Mouse (Mus musculus) spleen, adult 2 months (tissue): ENCODE measurements around the gene Angptl2. TPM values are rescaled to one million over a fixed set of nuclear protein-coding genes. Genes with fewer than 3 reads are reported as not detected.

Experiments used
- DNase-seq, 2 experiments: peaks; one replicate each; pipeline versions ENCODE4 v3.0.0 to v3.0.0-alpha.2; 2012 to 2021; ENCODE audit warnings: low spot score in 2 of 2, low read depth in 1 of 2
- H3K27ac ChIP-seq: fragments of 200-500 bp; 2 replicates; pipeline ENCODE4 v1.5.1; 2012; ENCODE audit warnings: low read length, inconsistent platforms; ENCODE audit not compliant: insufficient read depth
- H3K27me3 ChIP-seq: fragments of 200-500 bp; 2 replicates; pipeline ENCODE4 v1.6.1; 2012; ENCODE audit warnings: mild to moderate bottlenecking, moderate library complexity, low read length, inconsistent platforms; ENCODE audit not compliant: control insufficient read depth, insufficient read depth
- H3K36me3 ChIP-seq: fragments of 200-500 bp; 2 replicates; pipeline ENCODE4 v1.6.1; 2012; ENCODE audit warnings: mild to moderate bottlenecking, low read length, inconsistent platforms; ENCODE audit not compliant: control insufficient read depth, insufficient read depth
- H3K4me1 ChIP-seq: fragments of 200-500 bp; 2 replicates; pipeline ENCODE4 v1.6.1; 2011; ENCODE audit warnings: inconsistent platforms; ENCODE audit not compliant: control insufficient read depth, insufficient read depth, insufficient read length
- H3K4me3 ChIP-seq: fragments of 200-500 bp; 2 replicates; pipeline ENCODE4 v1.5.1; 2011; ENCODE audit warnings: mild to moderate bottlenecking, inconsistent platforms; ENCODE audit not compliant: insufficient read depth, insufficient read length; ENCODE audit errors: extremely low read depth
- CTCF ChIP-seq: fragments of 200-500 bp; IDR thresholded peaks from 2 replicates; pipeline ENCODE4 v1.5.1; 2011; ENCODE audit warnings: mild to moderate bottlenecking, inconsistent platforms; ENCODE audit not compliant: insufficient read depth, insufficient read length, insufficient replicate concordance; ENCODE audit errors: extremely low read depth
- POLR2A ChIP-seq: fragments of 200-500 bp; IDR thresholded peaks from 2 replicates; pipeline ENCODE4 v1.6.1; 2011; ENCODE audit warnings: low read depth, low read length, inconsistent platforms
- WGBS: fragments of 180-500 bp; shearing (Covaris S2); methylation state at CpG from one replicate; pipeline ENCODE4 v1.1.7; 2018; 5-methylcytosine and 5-hydroxymethylcytosine counted together
- polyA plus RNA-seq: library from polyadenylated mRNA; depleted of rRNA; stranded (reverse); fragments of >200 nt; gene quantifications from 2 replicates; pipeline ENCODE4 v1.2.3, GENCODE M21; 2012

Gene Angptl2
- polyA plus RNA-seq, 1 experiment: 36.2 TPM

- DNase-seq: no peak
- H3K4me3 ChIP-seq: no peak overlapping the region
- no peak overlapping the region for H3K27ac ChIP-seq
- no peaks in the 10 kb centered on the region for H3K36me3 ChIP-seq
- H3K4me1 ChIP-seq: no peaks in the 10 kb centered on the region
- no peaks in the 10 kb centered on the region for H3K27me3 ChIP-seq
- TF ChIP-seq CTCF: no peak
- TF ChIP-seq POLR2A: no peak
- 93% methylated on average over 7 of the region's 7 CpGs for WGBS
Measured at GRCm38 (mm10) chr2:33183321-33183720, 32.5 kb upstream of the Angptl2 start.

- DNase-seq: no peak
- H3K36me3 ChIP-seq: no peaks in the 10 kb centered on the region
- H3K4me1 ChIP-seq: no peaks in the 10 kb centered on the region
- 87% methylated on average over 10 of the region's 10 CpGs for WGBS
- no peak overlapping the region for H3K27ac ChIP-seq
- H3K4me3 ChIP-seq: no peak overlapping the region
- TF ChIP-seq CTCF (no peak), POLR2A (no peak)
- no peaks in the 10 kb centered on the region for H3K27me3 ChIP-seq
Measured at GRCm38 (mm10) chr2:33184641-33185040, 31.2 kb upstream of the Angptl2 start.

GRCm38 (mm10) chr2:33185258-33185657, 30.6 kb upstream of the Angptl2 start:
- Histone ChIP-seq H3K27ac (no peak overlapping the region), H3K4me3 (no peak overlapping the region), H3K4me1 (no peaks in the 10 kb centered on the region), H3K27me3 (no peaks in the 10 kb centered on the region), H3K36me3 (no peaks in the 10 kb centered on the region)
- 81% methylated on average over 7 of the region's 7 CpGs for WGBS
- 0 out of 2 replicates have a peak, but pooled peaks have one; percentile 13 for TF ChIP-seq CTCF
- TF ChIP-seq POLR2A: no peak
- DNase-seq: no peak

- TF ChIP-seq POLR2A (no peak), CTCF (no peak)
- no peaks in the 10 kb centered on the region for H3K27me3 ChIP-seq
- DNase-seq: no peak
- H3K4me1 ChIP-seq: no peaks in the 10 kb centered on the region
- WGBS: 91% methylated on average over 7 of the region's 7 CpGs
- H3K36me3 ChIP-seq: no peaks in the 10 kb centered on the region
- no peak overlapping the region for H3K27ac ChIP-seq
- H3K4me3 ChIP-seq: no peak overlapping the region
Measured at GRCm38 (mm10) chr2:33186505-33186904, 29.4 kb upstream of the Angptl2 start.

- WGBS: 75% methylated on average over 2 of the region's 2 CpGs
- Histone ChIP-seq H3K27ac (no peak overlapping the region), H3K4me3 (no peak overlapping the region), H3K27me3 (no peaks in the 10 kb centered on the region), H3K4me1 (no peaks in the 10 kb centered on the region), H3K36me3 (no peaks in the 10 kb centered on the region)
- no peak for DNase-seq
- TF ChIP-seq CTCF: no peak
Measured at GRCm38 (mm10) chr2:33187874-33188273, 28.0 kb upstream of the Angptl2 start.

- TF ChIP-seq POLR2A: no peak
- H3K27ac ChIP-seq: no peak overlapping the region
- no peaks in the 10 kb centered on the region for H3K4me1 ChIP-seq
- no peak overlapping the region for H3K4me3 ChIP-seq
- H3K36me3 ChIP-seq: no peaks in the 10 kb centered on the region
- H3K27me3 ChIP-seq: no peaks in the 10 kb centered on the region
- WGBS: 96% methylated on average over 6 of the region's 6 CpGs
- DNase-seq: no peak
Measured at GRCm38 (mm10) chr2:33188925-33189670, 26.8 kb upstream of the Angptl2 start.

GRCm38 (mm10) chr2:33189976-33190375, 25.9 kb upstream of the Angptl2 start:
- no peaks in the 10 kb centered on the region for H3K27me3 ChIP-seq
- TF ChIP-seq CTCF (no peak), POLR2A (no peak)

More at GRCm38 (mm10) chr2:33189976-33190375, 25.9 kb upstream of the Angptl2 start:
- DNase-seq: no peak
- 90% methylated on average over 3 of the region's 3 CpGs for WGBS
- Histone ChIP-seq H3K27ac (no peak overlapping the region), H3K36me3 (no peaks in the 10 kb centered on the region), H3K4me3 (no peak overlapping the region), H3K4me1 (no peaks in the 10 kb centered on the region)
